Mouse (Mus musculus) cerebellum, postnatal 4 days (tissue): Measurements from ENCODE around the gene Foxm1.

Experiments used
- DNase-seq, 2 experiments: peaks; one replicate each; pipeline ENCODE4 v3.0.0; 2022; ENCODE audit warnings: low spot score in 2 of 2, mixed read lengths in 1 of 2

The Foxm1 gene

GRCm38 (mm10) chr6:128425046-128425445 is 62.3 kb downstream of the Foxm1 start:
- DNase-seq: no peak
